Mouse (Mus musculus): ENCODE measurements at regions not wholly inside any gene's neighbourhood (a gene's known extent, or its start where the extent isn't known, plus 50 kb on each side); places are given as distances from the start of the nearest gene placed in this dataset.

DNA sequence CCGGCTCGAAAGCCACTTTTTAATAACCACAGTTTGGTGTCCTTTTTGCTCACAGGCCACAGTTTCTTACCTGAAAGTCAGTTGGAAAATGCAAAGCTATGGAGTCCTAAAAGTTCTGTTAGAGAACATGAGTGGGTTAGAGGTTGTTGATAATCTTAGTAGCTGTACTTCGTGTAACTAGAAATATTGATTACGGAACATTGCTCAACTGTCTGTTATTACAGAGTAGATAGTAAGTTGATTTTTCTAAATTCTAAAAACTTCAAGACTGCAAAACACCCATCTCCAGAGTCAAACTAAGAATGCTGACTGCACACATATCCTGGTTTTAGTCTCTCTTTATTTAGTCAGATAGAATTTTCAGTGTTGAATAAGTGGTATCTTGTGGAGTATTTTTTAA lies 111.0 kb downstream of the Slc38a4 start:
- WGBS: 97% methylated on average over 4 of the region's 4 CpGs
- Histone ChIP-seq H3K4me3 (no peak overlapping the region), H3K27me3 (ENCODE audit: insufficient read depth, poor library complexity, severe bottlenecking) (no peaks in the 10 kb centered on the region), H3K9me3 (no peaks in the 10 kb centered on the region), H3K36me3 (no peaks in the 10 kb centered on the region), H3K27ac (no peak overlapping the region), H3K4me1 (replicated peaks) (no peaks in the 10 kb centered on the region)
- no peak for DNase-seq (ENCODE audit: low spot score)

DNA sequence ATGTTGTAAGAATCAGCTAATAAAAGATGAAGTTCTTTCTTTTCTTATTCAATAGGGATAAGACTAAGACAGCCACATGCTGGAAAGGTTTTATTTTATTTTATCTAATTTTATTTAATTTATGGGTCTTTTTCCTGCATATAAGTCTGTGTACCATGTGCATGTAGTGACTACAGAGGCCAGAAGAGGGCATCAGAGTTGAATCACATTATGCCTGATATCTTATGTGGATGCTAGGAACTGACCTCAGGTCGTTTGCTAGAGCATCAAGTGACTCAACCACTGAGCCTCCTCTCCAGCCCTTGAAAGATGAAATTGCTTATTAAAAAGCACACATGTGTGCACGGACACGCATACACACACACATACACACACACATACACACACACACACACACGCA lies 113.1 kb downstream of the Slc38a4 start:
- no peaks in the 10 kb centered on the region for H3K36me3 ChIP-seq
- no peaks in the 10 kb centered on the region for H3K4me1 ChIP-seq (replicated peaks)
- no peak for DNase-seq (ENCODE audit: low spot score)
- no peak overlapping the region for H3K4me3 ChIP-seq
- 87% methylated on average over 4 of the region's 4 CpGs for WGBS
- H3K27ac ChIP-seq: no peak overlapping the region
- no peaks in the 10 kb centered on the region for H3K9me3 ChIP-seq
- no peaks in the 10 kb centered on the region for H3K27me3 ChIP-seq (ENCODE audit: insufficient read depth, poor library complexity, severe bottlenecking)

DNA sequence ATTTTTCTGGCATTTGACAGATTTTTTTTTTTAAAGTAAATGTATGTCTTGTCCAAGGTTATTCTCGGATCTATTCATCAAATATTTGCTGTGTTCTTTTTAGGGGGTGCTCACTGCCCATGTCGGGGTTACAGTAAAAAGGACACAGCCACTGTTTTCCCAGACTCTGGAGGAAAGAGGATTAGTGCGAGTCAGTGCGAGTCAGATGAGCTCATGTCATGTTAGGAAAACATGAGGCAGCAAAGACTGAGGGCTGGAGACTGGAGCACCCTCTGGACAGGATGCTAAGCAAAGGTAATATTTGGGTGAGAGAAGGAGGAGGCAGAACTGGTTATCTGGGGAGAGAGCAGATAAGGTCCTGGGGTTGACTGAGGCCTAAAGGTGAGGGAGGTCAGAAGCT lies 117.3 kb downstream of the Slc38a4 start:
- no peak overlapping the region for H3K27ac ChIP-seq
- no peaks in the 10 kb centered on the region for H3K36me3 ChIP-seq
- no peaks in the 10 kb centered on the region for H3K27me3 ChIP-seq (ENCODE audit: insufficient read depth, poor library complexity, severe bottlenecking)
- 80% methylated on average over 4 of the region's 4 CpGs for WGBS
- H3K4me3 ChIP-seq: no peak overlapping the region
- peaks cover 5% of the 10 kb centered on the region for H3K4me1 ChIP-seq (replicated peaks)
- no peaks in the 10 kb centered on the region for H3K9me3 ChIP-seq
- no peak for DNase-seq (ENCODE audit: low spot score)

DNA sequence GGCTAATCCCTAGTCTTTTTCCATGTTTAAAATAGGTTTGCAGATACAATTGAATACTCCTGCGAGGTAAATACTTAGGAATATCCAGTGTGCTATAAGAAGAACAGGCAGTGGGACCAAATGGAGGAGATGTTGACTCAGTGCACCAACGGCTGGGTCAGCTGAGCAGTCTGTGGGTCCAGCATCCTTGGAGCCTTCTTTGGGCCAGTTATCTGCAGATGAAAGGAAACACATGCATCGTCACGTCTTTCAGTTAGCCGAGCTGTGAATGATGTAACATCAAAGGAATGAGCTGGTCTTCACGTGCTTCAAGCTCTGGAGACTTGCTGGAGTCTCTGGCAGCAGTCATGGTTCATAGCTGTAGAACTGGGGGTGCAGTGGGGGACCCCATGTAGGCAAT lies 118.1 kb downstream of the Slc38a4 start:
- Histone ChIP-seq H3K27ac (no peak overlapping the region), H3K36me3 (no peaks in the 10 kb centered on the region), H3K27me3 (ENCODE audit: insufficient read depth, poor library complexity, severe bottlenecking) (no peaks in the 10 kb centered on the region), H3K9me3 (no peaks in the 10 kb centered on the region), H3K4me1 (replicated peaks) (peaks cover 8% of the 10 kb centered on the region), H3K4me3 (no peak overlapping the region)
- no peak for DNase-seq (ENCODE audit: low spot score)
- WGBS: 86% methylated on average over 6 of the region's 6 CpGs

DNA sequence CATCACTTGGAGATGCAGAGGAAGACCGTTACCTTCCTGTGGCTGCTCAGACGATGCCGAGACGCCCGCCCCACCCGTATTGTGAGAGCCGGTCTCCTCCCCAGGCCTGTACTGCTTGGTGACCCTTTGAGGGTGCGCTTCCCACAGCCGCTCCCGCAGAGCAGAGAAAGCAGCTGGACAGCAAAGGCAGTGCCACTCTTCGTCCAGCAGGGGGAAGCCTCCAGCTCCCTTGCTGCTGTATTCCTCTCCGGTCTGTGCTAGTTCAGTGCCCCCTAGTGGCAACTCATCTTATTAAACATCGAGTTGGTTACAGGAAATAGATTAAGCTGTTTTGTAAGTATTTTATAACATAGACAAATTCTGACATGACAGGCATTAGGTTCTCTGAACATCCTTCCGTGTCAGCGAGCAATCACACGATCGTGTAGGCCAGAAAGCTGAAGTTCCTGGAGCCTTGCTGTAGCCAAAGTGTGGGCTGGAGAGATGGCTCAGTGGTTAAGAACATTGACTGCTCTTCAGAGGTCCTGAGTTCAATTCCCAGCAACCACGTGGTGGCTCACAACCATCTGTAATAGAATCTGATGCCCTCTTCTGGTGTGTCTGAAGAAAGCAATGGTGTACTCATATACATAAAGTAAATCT lies 118.9 kb downstream of the Slc38a4 start:
- 10% methylated on average over 18 of the region's 18 CpGs for WGBS
- H3K9me3 ChIP-seq: no peaks in the 10 kb centered on the region
- H3K27me3 ChIP-seq (ENCODE audit: insufficient read depth, poor library complexity, severe bottlenecking): no peaks in the 10 kb centered on the region
- peak; percentile 85 for DNase-seq (ENCODE audit: low spot score)
- no peaks in the 10 kb centered on the region for H3K36me3 ChIP-seq
- H3K27ac ChIP-seq: no peak overlapping the region
- peak overlapping the region; percentile 33 for H3K4me3 ChIP-seq
- peaks cover 8% of the 10 kb centered on the region for H3K4me1 ChIP-seq (replicated peaks)

DNA sequence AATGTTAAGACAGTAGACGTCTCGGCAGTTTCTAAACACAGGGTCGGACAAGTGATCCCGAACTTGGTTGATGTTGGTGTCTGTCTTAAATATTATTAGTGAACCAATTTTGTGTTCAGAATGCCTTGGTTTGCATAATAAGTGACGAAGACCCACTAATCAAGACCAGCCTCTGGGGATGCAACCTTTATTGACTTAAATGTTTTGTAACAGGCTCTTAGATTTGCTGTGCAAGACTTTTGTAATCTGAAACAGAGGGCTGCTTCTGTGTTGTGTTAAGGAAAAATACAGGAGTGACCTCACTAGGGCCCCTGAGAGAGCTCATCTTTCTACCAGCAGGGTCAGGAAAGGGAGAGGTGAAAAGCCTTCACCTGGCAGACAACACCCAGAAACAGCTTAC lies 119.5 kb downstream of the Slc38a4 start:
- H3K9me3 ChIP-seq: no peaks in the 10 kb centered on the region
- peak overlapping the region; percentile 33; the same call in 1 of the 2 replicates for H3K4me3 ChIP-seq
- H3K36me3 ChIP-seq: no peaks in the 10 kb centered on the region
- H3K4me1 ChIP-seq (replicated peaks): peaks cover 8% of the 10 kb centered on the region
- no peak for DNase-seq (ENCODE audit: low spot score)
- no peaks in the 10 kb centered on the region for H3K27me3 ChIP-seq (ENCODE audit: insufficient read depth, poor library complexity, severe bottlenecking)
- no peak overlapping the region for H3K27ac ChIP-seq
- WGBS: 77% methylated on average over 5 of the region's 5 CpGs

DNA sequence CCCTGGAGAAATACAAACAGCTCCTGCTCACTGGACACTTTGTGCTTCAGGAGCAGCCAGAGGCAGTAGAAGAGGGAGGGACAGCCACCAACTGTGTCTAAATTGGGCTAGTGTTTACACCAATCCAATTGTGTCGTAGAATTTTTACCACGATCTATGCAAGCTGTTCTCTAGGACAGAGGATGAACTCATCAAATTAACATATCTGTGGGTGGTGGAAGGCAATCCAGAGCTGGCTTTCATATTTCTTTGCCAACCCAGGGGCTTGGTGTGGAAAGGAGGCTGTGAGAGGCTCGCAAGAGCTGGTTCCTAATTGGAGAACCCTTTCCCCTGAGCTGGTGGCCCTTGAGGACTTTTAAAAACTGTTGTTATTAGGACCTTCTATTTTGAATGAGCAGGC lies 122.3 kb downstream of the Slc38a4 start:
- 51% methylated on average over 3 of the region's 3 CpGs for WGBS
- Histone ChIP-seq H3K36me3 (no peaks in the 10 kb centered on the region), H3K4me1 (replicated peaks) (peaks cover 8% of the 10 kb centered on the region), H3K27me3 (ENCODE audit: insufficient read depth, poor library complexity, severe bottlenecking) (no peaks in the 10 kb centered on the region), H3K27ac (no peak overlapping the region), H3K9me3 (no peaks in the 10 kb centered on the region), H3K4me3 (no peak overlapping the region)
- DNase-seq (ENCODE audit: low spot score): no peak

DNA sequence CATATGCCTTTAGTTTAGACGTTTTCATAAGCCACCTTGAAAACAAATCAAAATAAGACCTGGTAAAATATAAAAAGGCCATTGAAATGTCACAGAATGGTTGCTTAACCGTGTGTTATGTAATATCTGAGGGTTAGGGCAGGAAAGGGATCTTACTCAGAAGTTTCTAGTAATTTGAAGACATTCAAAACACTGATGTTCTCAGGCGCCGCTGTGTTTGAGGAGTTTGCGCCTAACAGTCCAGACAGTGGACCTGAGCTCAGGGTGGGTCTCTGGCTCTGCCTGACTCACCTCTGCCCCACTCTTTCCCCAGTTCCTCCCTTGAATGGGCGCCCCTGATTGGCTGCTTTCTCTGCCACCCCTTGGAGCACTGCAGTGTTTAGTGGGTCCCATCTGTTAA lies 125.2 kb downstream of the Slc38a4 start:
- H3K4me3 ChIP-seq: no peak overlapping the region
- 77% methylated on average over 6 of the region's 6 CpGs for WGBS
- H3K36me3 ChIP-seq: no peaks in the 10 kb centered on the region
- DNase-seq (ENCODE audit: low spot score): no peak
- H3K27ac ChIP-seq: no peak overlapping the region
- H3K27me3 ChIP-seq (ENCODE audit: insufficient read depth, poor library complexity, severe bottlenecking): no peaks in the 10 kb centered on the region
- no peaks in the 10 kb centered on the region for H3K9me3 ChIP-seq
- 0 out of 2 replicates have a peak, but pooled peaks cover 3% of the 10 kb centered on the region for H3K4me1 ChIP-seq (replicated peaks)

DNA sequence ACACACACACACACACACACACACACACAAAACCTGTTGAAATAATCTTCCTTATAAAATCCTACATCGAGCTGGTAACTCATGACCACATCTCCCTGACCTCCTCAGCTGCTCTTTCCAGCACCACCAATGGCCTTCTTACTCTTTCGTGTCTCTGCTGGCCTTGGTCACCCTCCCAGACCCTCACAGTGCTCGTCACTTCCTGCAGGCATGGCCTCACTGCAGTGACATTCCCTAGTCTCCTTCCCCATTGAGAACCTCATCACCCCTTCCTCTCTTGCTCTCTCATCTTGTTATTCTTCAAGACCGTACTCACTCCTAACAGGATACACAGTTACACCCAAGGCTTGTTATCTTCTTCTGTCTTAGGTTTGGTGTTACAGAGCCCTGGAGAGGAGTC lies 126.0 kb downstream of the Slc38a4 start:
- H3K27me3 ChIP-seq (ENCODE audit: insufficient read depth, poor library complexity, severe bottlenecking): no peaks in the 10 kb centered on the region
- DNase-seq (ENCODE audit: low spot score): no peak
- H3K4me1 ChIP-seq (replicated peaks): 0 out of 2 replicates have a peak, but pooled peaks cover 3% of the 10 kb centered on the region
- WGBS: 75% methylated on average over 4 of the region's 4 CpGs
- no peak overlapping the region for H3K27ac ChIP-seq
- no peak overlapping the region for H3K4me3 ChIP-seq
- no peaks in the 10 kb centered on the region for H3K9me3 ChIP-seq
- H3K36me3 ChIP-seq: no peaks in the 10 kb centered on the region

DNA sequence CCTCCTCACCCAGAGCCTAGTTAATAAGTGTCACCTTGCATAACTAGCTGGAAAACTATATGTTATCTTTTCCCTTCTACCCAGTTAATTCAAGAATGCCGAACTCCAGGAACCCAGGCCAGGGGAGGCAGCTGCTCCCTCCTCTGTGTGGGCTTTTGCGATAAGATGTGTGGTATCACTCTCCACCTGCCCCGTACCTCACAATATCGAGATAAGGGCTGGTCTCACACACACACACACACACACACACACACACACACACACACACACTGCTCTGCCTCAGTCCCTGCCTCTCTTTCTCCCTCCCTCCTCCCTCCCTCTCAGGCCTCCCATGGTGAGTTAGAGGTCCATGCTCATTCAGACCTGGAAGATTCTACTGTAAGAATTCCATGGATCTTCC lies 127.1 kb downstream of the Slc38a4 start:
- WGBS: 91% methylated on average over 4 of the region's 4 CpGs

DNA sequence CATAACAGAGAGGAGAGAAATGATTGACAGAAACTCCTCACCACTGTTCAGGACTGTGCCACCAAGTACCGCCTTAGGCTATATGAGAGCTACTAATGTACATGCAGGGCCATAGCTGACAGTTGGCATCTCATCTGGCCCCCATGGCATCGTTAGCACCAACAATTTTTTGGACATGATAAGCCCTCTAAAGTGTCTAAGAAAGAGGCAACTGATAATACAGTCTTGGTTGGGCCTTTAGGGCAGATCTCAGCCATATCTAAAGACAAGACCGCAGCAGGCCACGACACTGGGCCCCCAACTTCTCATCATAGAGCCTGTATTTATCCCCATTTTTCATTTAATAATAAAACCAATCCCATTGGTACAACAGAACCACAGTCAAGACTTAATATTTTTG lies 128.1 kb downstream of the Slc38a4 start:
- DNase-seq (ENCODE audit: low spot score): no peak
- no peaks in the 10 kb centered on the region for H3K27me3 ChIP-seq (ENCODE audit: insufficient read depth, poor library complexity, severe bottlenecking)

More for the DNA sequence above, 127.1 kb downstream of the Slc38a4 start:
- Histone ChIP-seq H3K9me3 (no peaks in the 10 kb centered on the region), H3K27ac (no peak overlapping the region), H3K36me3 (no peaks in the 10 kb centered on the region), H3K27me3 (ENCODE audit: insufficient read depth, poor library complexity, severe bottlenecking) (no peaks in the 10 kb centered on the region), H3K4me3 (no peak overlapping the region), H3K4me1 (replicated peaks) (0 out of 2 replicates have a peak, but pooled peaks cover 3% of the 10 kb centered on the region)
- DNase-seq (ENCODE audit: low spot score): no peak

DNA sequence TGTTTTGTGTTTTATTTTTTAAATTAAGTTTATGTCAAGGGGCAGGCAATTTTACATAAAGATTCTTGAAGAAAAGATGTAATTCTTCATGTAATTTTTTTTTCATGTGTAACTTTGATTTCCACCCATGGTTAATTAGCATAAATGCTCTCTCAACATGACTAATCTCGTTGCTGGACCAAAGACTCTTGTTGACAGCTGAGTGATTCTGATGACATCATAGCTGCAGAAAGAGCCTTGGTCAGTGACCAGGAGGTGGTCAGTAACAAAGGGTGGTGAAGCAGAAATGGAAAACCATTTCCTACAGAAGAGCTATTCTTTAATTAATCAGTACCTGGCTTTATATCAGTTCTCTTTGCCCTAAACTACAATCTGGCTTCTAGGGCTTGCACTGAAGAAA lies 129.1 kb downstream of the Slc38a4 start:
- H3K4me3 ChIP-seq: no peak overlapping the region
- H3K36me3 ChIP-seq: no peaks in the 10 kb centered on the region
- H3K27me3 ChIP-seq (ENCODE audit: insufficient read depth, poor library complexity, severe bottlenecking): no peaks in the 10 kb centered on the region
- no peak overlapping the region for H3K27ac ChIP-seq
- H3K9me3 ChIP-seq: no peaks in the 10 kb centered on the region
- WGBS: 74% methylated on average over 1 of the region's 1 CpGs
- DNase-seq (ENCODE audit: low spot score): no peak
- no peaks in the 10 kb centered on the region for H3K4me1 ChIP-seq (replicated peaks)

More for the DNA sequence above, 128.1 kb downstream of the Slc38a4 start:
- no peak overlapping the region for H3K4me3 ChIP-seq
- no peaks in the 10 kb centered on the region for H3K9me3 ChIP-seq
- no peaks in the 10 kb centered on the region for H3K4me1 ChIP-seq (replicated peaks)
- no peak overlapping the region for H3K27ac ChIP-seq
- WGBS: 90% methylated on average over 4 of the region's 4 CpGs
- H3K36me3 ChIP-seq: no peaks in the 10 kb centered on the region

DNA sequence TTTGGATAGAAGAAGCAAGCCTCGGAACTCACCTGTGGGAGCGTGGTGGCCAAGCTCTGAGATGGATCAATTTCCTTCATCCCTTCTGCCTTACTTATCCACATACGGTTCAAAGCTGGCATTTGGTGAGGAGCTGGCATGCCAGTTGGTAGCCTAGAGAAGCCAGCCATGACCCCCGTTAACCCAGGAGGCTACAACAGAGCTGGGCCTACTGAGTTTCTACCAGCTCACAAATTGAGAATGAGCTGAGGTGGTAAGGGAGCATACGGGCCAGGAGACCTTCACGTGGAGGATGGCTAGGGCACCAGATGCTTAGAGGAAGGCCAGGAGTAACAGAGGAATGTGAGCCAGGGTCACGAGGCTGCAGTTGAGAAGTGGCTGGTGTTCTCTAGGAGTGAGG lies 139.2 kb downstream of the Slc38a4 start:
- WGBS: 90% methylated on average over 7 of the region's 7 CpGs
- Histone ChIP-seq H3K4me1 (replicated peaks) (no peaks in the 10 kb centered on the region), H3K36me3 (no peaks in the 10 kb centered on the region), H3K27ac (no peak overlapping the region), H3K9me3 (no peaks in the 10 kb centered on the region), H3K27me3 (ENCODE audit: insufficient read depth, poor library complexity, severe bottlenecking) (no peaks in the 10 kb centered on the region), H3K4me3 (no peak overlapping the region)
- no peak for DNase-seq (ENCODE audit: low spot score)

DNA sequence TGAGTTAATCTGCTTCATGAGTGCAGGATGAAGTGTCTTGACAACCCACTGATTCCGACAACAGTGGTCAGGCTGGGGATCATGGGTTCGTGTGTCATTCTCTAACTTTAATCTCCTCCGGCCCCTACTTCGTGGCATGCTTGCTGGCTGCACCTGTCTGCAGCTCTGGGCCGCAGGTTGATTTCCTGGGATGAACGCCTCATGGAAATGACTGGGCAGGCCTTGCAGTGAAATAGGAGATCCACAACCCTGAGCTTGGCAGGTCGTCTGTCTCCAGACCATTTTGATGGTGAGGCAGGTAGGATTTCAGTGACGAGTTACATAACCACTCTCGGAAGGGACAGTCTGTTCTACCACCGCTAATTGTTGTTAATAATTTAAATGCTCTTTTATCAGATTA lies 140.2 kb downstream of the Slc38a4 start:
- DNase-seq (ENCODE audit: low spot score): no peak
- Histone ChIP-seq H3K36me3 (no peaks in the 10 kb centered on the region), H3K4me1 (replicated peaks) (no peaks in the 10 kb centered on the region), H3K9me3 (no peaks in the 10 kb centered on the region), H3K27me3 (ENCODE audit: insufficient read depth, poor library complexity, severe bottlenecking) (no peaks in the 10 kb centered on the region), H3K27ac (no peak overlapping the region), H3K4me3 (no peak overlapping the region)
- WGBS: 85% methylated on average over 10 of the region's 10 CpGs

Measured in hindbrain, embryonic 10.5 days (tissue).